Mouse (Mus musculus) spleen, postnatal 14 days (tissue): ENCODE data around the gene Nipal3.

ENCODE experiments used
- DNase-seq, 2 experiments: peaks; one replicate each; pipeline ENCODE4 v3.0.0; 2021 to 2022; ENCODE audit warnings: low spot score in 2 of 2

Nipal3 gene

DNA sequence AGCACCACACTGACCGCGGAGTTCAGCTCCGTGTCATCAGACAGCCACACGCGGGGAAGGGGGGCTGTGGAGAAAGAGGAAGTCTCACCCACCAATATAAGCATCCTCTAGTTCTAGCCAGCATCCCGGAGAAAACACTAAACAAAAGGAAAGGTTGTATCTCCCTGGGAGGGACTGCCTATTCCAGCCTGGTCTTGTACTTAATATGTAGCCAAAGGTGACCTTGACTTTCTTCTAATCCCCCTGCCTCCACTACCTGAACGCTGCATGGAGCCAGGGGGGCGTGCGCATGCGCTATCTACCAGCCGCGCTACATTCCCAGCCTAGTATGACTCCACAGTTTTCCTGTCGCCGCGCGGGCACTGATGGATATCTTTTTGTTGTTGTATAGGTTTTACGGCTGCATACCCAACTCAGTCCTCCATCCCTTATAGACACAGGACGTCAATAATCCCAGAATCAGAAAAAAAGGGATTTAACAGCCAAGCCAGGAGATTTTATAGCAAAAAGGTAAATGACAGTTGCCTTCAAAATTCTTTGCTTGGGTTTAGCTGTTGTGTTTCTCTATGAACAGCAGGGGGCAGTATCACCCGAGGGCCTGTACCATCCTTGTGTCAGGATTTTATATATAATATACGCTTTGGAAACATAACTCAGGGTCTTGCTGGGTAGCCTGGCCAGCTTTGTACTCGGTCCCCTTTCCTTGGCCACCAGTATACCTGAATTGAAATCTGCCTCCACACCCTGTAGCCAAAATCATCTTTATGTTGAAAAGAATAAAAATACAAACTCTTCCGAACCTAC is 12.9 kb upstream of the Nipal3 start:
- DNase-seq = peak; percentile 22 to 25

DNA sequence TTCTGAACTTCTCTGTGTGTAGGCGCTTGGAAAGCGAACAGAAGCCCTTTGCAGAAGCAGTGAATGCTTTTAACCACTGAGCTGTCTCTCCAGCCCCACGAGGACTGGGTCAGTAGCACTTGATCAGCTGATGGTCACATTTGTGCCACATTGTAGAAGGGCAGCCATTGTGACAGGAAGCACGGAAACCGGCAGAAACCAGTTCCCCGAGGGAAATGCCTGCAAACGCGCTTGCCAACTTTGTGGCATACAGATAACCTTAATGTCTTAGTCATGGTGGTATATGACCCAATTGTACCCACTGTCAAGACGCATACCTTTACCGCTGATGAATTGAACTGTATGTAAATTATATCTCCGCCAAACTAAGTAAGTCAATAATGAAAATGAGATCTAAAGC is 11.0 kb upstream of the Nipal3 start:
- no peak for DNase-seq

DNA sequence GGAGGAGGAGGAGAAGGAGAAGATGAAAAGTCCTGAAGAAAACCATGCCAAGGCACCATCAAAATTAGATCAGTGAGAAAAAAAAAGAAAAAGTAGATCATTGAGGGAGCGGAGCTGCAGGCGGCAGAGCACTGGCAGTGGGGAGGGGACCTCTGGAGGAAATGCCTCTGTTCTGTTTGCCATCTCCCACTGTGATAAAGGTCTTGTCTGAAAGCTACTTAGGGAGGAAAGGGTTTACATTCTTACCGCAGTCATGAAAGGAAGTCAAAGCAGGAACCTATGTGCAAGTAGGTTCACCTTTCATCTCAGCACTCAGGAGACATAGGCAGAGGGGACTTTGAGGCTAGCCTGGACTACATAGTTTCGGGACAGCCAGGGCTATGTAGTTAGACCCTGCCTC is 6.7 kb upstream of the Nipal3 start:
- DNase-seq = no peak

DNA sequence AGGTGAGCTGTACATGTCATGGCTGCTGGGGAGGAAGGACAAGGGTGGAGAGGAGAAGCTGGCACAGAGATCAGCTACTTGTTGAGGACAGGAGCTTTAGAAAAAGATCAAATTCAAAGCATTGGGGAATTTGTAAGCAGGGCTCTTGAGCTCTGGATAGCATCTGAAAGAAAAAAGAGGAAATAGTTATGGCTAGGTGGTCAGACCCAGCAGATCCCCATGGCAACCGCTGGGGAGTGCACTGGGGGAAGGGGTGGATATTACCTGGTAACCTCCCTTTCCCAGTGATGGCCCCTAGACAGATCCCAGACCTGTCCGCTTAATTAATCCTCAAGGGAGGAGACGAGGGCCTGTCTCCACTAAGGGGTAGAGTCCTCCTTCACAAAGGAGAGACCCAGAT is 5.0 kb upstream of the Nipal3 start:
- DNase-seq = peak in 1 of 2 experiments; percentile 32

DNA sequence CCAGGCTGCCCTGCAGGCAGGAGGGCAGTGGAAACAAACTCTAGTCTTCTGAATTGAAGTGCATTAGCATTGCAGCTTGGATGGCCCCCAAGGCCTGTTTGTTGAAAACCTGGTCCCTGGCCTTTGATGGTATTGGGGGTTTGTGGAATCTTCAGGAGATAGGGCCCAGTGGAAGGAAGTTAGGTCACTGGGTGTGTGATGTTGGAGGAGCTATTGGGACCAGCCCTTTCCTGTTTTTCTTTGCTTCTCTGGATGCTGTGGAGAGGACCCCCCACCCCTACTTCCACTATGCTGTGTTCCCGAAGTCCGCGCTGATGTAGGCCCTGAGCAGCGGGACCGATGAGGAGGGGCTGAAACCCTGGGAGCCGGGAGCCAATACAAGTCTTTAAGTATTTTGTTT is 3.3 kb upstream of the Nipal3 start:
- no peak for DNase-seq

DNA sequence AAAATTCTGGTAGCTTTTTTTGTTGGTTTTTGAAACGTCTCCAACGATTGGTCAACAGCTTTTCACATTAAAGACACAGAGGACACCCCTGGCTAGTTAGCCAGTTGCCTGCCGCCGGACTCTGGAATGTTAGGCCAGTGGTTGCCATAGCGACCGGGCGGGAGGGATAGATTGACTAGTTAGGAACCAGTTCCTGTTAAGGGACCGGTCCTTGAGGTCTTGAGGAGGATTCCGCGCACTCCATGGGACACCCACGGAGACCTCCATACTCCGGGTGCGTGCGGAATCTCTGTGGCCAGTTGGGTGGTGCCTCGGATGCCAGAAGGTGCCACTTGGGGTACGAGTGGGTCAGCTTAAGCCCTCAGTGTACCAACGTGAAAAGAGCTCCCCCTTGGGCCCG is 972 bp upstream of the Nipal3 start:
- no peak for DNase-seq

DNA sequence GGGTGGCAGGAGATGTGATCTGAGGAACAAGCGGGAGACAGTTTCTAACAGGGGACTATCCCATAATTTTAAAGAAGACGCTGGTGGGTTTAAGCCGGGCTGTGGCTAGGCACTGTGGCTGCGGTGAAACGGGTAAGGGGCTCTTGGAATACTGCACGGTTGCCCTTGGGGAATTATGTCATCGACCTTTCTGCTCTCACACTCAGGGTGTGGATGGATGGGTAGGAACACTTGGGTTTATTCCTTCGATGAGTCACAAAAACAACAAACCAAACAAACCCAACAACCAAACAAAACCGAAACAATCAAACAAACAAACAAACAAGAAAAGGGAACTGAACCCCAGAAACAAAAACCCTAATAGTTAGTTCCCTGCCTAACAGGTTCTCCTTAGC is 556 bp upstream of the Nipal3 start:
- no peak for DNase-seq

DNA sequence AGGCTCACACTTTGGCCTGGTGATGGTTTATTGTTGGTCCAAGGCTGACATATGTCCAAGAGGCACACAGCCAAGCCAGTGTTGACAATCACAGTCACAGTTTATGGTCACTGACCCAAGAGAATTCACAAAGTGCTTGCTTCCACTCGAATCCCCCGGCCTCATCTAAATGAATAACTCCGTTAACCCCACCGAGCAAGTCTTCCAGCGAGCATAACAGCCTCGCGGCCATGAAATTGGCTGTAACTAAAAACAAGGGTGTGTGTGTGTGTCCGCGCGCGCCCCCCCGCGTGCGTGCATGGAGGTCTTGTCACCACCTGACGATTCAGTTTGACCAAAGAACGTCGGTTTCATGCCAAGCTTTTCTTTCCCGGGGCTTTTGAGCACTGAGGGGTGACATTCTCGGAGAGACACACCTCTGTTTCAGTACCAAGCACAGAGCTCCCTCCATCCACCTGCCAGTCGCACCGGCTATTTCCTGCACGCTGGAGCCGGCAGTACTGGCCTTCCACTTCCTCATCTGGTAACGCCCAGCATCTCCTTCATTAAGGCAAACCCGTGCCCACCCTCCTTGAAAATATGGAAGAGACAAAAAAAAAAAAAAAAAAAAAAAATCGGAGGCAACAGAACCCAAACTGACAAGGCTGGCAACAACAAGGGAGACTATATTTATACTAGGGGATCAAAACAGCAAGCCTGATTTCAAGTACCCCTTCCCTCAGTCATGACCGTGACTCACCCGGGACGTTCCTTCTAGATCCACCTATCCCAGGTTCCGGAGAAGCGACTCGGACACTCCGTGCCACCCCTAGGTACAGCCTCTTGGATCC is 932 bp downstream of the Nipal3 start:
- DNase-seq = peak; percentile 22 to 23

DNA sequence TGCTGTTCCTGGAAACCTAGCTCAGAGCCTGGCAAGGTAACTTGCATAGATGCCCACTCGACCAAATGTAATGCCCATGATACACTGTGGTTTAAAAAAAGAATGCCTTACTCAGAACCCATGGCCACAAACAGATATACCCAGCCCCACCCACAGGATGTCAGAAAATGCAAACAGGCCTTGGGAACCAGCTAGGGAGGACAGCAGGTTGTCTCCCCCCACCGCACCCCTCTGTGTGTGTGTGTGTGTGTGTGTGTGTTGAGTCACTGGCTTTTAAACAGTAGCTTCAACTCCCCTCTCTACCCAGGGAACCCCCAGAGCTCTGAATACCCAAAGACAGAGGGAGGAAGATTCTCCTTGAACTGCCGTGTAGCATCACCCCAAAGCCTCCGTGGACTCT is 1.6 kb downstream of the Nipal3 start:
- no peak for DNase-seq

DNA sequence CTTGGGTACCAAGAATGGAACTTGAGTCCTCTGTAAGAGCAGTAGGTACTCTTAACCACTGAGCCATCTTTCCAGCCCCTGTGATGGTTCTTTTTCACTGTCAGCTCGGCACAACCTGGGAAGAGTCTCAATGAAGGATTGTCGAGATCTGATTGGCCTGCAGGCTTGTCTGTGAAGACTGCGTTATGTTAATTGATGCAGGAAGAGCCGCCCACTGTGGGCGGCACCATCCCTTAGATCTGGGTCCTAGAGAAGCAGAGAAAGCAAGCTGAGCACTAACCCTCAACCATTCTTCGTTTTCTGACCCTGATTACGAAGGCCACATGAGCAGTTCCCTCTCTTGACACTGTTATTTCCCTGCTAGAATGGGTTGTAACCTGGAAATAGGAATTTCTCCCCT is 5.6 kb downstream of the Nipal3 start:
- no peak for DNase-seq

DNA sequence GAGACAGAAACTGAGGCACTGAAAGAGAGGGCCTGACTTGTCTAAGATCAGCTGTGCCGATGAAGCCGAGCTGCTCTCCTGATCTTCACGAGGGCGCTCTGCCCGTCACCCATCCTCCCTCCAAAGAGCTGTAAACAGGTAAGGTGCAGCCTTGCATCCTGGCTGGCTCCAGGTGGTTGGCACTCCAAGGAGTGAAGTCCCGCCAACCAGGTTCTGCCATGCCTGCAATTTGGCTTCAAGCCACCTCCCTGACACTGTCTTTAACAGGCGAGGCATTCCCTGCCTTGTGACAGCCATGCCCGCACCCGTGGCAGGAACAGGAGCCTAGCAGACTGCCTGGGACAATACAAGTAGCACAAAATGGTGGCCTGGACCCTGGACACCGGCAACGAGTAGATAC is 8.5 kb downstream of the Nipal3 start:
- no peak for DNase-seq

DNA sequence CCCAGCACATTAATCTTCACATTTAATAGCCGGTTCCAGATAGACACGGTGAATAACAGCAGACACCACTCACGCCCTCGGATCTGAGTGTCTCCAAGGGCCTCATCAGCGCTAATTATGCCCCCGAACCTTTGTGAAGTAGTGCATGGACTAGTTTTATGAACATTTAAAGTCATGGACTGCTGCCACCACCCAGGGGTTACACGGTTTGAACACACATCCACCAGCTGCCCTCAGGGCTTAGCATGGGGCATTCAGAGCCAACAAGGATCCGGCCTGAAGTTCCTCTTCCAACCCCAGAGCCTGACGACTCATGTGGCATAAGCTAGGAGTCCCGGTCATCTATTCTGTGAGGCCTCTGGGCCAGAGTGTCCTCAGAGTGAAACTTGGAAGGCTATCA is 9.8 kb downstream of the Nipal3 start:
- no peak for DNase-seq

DNA sequence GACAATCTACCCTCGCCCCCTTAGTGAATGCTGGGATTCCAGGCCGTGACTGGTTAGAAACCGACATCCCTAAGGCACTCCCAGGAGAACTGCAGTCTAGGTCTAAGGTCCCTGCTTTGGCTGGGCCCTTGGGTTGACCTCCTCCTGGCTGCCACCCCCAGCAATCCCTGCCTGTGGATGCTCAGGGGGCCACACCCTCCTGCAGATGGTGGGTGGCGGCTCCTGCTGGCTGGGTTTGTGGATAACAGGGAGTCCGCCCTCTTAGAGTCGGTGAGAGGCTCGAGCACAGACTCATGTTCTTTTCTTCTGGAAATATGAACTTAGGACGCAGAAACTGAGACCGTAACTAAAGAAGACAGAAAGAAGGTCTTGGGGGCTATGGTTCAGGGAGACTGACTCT is 14.5 kb downstream of the Nipal3 start:
- DNase-seq = no peak

DNA sequence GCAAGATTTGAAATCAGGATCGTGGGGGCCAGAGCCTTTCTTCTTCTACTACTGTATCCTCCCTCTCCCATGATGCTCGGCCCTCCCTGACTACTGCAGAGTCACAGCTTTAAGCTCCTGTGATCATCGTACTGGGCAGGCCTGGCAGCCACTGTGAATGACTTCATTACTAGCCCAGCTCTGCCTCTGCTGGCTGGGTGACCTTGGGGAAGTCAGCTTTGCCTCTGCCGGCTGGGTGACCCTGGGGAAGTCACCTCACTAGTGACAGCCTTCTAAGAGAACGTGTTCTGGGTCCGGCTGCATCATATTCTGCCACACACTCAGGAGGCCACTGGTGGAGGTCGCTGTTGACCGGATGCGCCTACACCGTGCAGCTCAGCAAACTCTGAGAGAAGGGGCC is 17.0 kb downstream of the Nipal3 start:
- no peak for DNase-seq

DNA sequence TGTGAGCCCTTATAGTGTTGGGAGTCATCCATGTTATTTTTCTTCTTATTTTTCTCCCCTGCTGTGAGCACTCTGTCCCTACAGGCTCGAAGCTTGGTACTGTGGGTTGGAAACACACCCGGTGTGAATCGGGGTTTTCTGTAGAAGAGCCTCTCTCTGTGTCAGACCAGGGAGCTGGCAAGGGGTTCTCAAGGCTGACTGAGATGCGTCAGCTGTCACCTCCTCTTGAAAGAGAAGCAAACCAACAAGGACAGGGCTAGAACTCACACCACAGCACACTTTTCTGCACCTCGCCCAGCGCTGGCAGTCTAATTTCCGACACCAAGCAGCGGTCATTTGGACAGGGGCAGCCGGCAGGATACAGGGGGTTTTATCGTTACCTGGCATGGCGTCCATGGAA is 31.4 kb downstream of the Nipal3 start:
- DNase-seq = no peak

DNA sequence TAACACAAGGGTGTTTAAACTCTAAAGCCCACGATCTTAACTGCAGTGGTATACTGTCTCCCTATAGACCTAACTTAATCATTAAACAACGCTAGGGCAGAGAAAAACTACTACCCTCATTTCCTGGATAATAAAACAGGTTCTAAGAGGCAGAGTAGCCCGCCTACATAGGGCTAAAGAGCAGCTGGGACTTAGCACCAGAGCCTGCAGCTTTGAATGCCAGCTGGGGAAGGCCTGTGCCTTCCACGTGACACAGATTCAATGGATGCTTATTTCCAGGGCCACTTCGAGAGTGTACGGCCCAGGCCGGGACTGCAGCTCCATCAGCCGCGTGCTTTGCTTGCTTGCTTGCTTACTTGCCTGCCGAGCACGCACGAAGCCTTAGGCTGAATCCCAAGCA is 41.3 kb downstream of the Nipal3 start:
- DNase-seq = no peak

DNA sequence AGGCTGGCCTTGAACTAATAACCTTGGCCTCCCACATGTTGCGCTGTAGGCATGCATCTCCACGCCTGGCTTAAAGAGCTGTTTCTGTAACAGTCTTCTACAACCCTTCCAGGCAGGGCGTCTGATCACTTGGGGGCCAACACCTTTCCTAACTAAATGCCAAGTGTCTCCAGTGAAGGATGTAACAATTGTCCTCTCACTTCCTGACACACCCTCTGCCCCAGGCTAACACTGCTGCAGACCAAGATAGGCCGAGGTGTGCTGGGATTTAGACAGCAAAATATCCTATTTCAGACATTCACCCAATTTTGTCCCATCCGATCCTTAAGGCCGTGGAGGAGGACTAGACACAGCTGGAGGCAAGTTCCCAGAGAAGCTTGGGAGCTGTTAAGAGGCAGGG is 41.7 kb downstream of the Nipal3 start:
- no peak for DNase-seq

DNA sequence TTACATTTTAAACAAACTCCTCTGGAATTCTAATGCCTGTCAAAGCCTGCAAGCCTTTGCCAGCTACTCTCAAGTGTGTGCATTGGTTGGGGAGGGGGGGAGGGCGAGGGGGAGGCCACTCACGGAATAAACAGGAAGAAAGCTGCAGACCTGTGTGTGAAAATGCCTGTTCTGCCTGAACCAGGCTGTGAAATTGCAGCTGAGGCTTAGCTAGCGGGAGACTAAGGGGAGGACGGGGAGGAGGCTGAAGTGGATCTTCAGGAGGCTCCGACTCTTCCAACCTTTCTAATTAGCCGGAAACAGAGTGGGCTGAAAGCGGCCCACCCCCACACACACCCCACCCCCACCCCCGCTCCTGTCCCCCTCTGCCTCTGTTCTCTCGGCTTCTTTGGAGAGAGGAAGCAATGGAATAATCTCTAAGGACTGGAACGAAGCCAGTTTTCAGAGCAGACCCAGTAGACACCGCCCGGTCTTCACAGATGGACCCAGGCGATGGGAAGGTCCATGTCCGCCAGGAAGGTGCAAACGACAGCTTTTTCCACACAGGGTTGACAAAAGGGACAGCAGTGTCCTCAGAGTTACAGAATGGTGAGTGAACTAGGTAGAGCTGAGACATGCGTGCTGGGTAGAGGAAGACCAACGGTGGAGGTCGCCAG is 43.4 kb downstream of the Nipal3 start:
- DNase-seq = no peak

DNA sequence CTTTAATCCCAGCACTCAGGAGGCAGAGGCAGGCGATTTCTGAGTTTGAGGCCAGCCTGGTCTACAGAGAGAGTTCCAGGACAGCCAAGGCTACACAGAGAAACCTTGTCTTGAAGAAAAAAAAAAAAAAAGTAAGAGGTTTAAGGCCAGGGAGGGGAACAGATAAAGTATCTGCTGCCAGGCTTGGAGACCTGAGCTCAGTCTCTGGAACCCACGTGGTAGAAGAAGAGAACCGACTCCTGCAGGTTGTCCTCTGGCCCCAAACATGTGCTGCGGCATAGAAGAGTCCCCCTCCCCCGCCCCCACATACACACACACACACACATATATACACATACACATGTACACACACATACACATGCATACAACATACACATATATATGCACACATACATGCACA is 52.4 kb downstream of the Nipal3 start:
- no peak for DNase-seq

DNA sequence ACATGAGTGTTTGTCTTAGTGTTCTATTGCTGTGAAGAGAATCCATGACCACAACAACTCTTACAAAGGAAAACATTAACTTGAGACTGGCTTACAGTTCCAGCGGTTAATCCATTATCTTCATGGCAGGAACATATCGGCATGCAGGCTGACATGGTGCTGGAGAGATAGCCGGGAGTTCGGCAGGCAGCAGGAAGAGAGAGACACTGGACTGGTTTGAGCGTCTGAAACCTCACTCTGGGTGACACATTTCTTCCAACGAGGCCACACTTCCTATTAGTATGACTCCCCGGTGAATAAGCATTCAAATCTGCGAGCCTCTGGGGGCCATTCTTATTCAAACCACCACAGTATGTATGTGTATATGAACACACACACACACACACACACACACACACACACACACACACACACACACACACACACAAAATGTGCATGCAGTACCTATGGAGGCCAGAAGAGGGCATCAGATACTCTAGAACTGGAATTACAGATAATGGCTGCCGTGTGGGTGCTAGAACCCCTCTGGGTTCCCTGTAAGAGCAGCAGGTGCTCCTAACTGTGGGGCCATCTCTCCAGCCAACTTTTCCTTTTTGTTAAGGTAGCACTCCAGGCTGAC is 54.8 kb downstream of the Nipal3 start:
- peak in 1 of 2 experiments; percentile 54 for DNase-seq

DNA sequence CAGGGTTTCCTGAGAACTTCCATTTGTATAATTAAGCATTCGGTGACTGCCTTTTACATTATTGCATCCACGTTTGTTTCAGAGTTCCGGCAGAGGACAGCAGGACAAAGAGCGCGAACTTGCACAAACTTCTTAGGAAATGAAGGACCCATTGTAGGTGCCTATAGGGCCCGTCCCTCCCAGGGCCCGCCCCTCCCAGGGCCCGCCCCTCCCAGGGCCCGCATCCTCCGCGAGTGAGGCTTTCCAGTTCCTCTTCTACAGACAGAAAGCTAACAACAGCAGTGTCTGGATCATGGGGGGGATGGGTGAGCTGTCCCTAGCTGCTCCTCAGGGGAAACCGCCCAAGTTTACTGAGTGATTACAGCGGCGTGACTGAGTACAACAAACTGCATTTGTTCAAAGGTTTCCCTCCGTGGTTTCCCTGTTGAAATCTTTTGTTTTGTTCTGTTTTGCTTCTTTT is 55.6 kb downstream of the Nipal3 start:
- peak; percentile 58 to 67 for DNase-seq

DNA sequence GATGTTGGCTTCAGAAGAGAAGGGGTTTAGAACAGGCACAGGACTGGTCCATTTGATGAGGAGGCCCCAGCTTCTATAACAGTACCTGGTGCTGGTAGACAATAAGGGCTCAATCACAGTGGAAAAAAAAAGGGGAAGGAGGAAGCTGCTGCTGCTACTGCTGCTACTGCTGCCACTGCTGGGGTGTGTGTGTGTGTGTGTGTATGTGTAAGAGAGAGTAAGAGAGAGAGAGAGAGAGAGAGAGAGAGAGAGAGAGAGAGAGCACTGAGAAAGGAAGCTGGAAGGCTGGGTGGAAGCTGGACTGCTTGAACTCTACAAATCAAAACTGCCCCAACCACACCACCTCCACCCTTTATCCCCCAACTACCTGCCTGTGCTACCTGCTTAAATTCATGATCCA is 56.9 kb downstream of the Nipal3 start:
- DNase-seq = no peak
